Mouse (Mus musculus): ENCODE measurements around the gene Fastk.

The Fastk gene

GRCm38 (mm10) chr5:24453283-24453984 lies 8.3 kb upstream of the Fastk start:
- no peak for DNase-seq (ENCODE audit: low spot score)

- DNase-seq (ENCODE audit: low spot score): peak; percentile 23
These were observed 7.7 kb upstream of the Fastk start for GRCm38 (mm10) chr5:24452691-24453233.

GRCm38 (mm10) chr5:24452030-24452690 lies 7.1 kb upstream of the Fastk start, which contains the start of gene Agap3:
Agap3 (plus strand) TSS chr5:24452177.
- peak; percentile 31 for DNase-seq (ENCODE audit: low spot score)

GRCm38 (mm10) chr5:24451264-24452029 lies 6.4 kb upstream of the Fastk start:
- DNase-seq (ENCODE audit: low spot score): peak; percentile 83

- DNase-seq (ENCODE audit: low spot score): peak; percentile 70
These were observed 2.7 kb upstream of the Fastk start, which contains the start of gene Tmub1 for GRCm38 (mm10) chr5:24447624-24448298. Tmub1 (minus strand) TSS chr5:24447854.

GRCm38 (mm10) chr5:24446630-24447029 lies 1.5 kb upstream of the Fastk start:
- DNase-seq (ENCODE audit: low spot score): no peak

GRCm38 (mm10) chr5:24445428-24446080 lies 467 bp upstream of the Fastk start:
- no peak for DNase-seq (ENCODE audit: low spot score)

- DNase-seq (ENCODE audit: low spot score): no peak
These were observed 1.2 kb downstream of the Fastk start for GRCm38 (mm10) chr5:24443927-24444326.

GRCm38 (mm10) chr5:24443204-24443603 lies 1.9 kb downstream of the Fastk start:
- DNase-seq (ENCODE audit: low spot score): no peak

- DNase-seq (ENCODE audit: low spot score): no peak
These were observed 3.1 kb downstream of the Fastk start for GRCm38 (mm10) chr5:24442029-24442428.

- no peak for DNase-seq (ENCODE audit: low spot score)
These were observed 3.9 kb downstream of the Fastk start for GRCm38 (mm10) chr5:24441187-24441586.

GRCm38 (mm10) chr5:24433993-24434392 lies 11.1 kb downstream of the Fastk start:
- DNase-seq (ENCODE audit: low spot score): no peak

- DNase-seq (ENCODE audit: low spot score): no peak
These were observed 16.5 kb downstream of the Fastk start for GRCm38 (mm10) chr5:24428596-24428995.

- no peak for DNase-seq (ENCODE audit: low spot score)
These were observed 17.1 kb downstream of the Fastk start for GRCm38 (mm10) chr5:24427981-24428402.

GRCm38 (mm10) chr5:24427285-24427633 lies 17.8 kb downstream of the Fastk start:
- DNase-seq (ENCODE audit: low spot score): no peak

GRCm38 (mm10) chr5:24426556-24427284 lies 18.4 kb downstream of the Fastk start:
- DNase-seq (ENCODE audit: low spot score): no peak

GRCm38 (mm10) chr5:24426037-24426432 lies 19.1 kb downstream of the Fastk start:
- no peak for DNase-seq (ENCODE audit: low spot score)

GRCm38 (mm10) chr5:24425421-24426036 lies 19.6 kb downstream of the Fastk start:
- DNase-seq (ENCODE audit: low spot score): peak; percentile 39

- DNase-seq (ENCODE audit: low spot score): peak; percentile 76
These were observed 20.2 kb downstream of the Fastk start for GRCm38 (mm10) chr5:24424861-24425411.

All from adipocyte (in vitro differentiated cells).